Mouse (Mus musculus): Measurements from ENCODE around the gene Stpg4.

Stpg4 gene

GRCm38 (mm10) chr17:87446767-87447611 is 19.4 kb upstream of the Stpg4 start, which contains the start of gene Calm2:
Calm2 (minus strand) TSS chr17:87446935.
- DNase-seq (ENCODE audit: low spot score) = peak; percentile 95

DNA sequence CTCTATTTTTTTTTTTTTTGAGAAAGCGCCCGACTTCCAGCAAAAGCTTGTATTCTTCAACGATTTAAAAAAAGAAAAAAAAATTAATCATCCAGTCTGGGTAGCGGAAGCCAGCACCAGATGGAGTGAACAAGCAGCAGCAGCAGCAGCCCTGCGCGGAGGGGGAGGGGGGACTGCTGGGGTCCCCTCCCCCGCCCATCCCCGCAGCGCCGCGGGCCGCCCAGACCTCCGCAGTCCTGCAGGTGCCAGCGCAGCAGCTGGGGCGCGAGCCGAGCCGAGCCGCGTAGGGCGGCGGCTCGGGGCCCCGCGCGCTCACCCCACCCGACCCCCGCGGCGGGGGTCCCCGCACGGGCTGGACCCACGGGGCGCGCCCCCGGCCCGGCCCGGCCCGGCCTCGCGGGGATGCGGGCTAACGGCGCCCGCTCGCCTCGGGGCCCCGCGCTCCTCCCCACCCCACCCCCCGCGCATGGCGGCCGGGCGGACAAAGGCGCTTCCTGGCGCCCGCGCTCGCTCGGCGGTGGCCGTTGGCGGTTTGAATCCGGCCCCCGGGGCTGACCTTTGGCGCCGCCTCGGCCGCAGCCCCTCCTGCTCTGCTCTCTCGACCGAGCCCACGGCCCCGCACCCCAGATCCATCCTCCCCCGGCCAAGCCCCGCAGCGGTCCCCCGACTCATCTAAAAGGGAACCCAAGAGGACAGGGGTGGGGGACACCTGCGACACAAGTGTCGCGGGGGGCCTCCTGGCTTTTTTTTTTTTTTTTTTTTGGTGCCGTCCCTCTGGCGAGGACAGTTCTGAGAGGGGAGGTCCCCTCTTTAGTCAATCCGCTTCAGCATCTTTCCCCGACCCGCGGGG is 18.6 kb upstream of the Stpg4 start:
- peak; percentile 48 for DNase-seq (ENCODE audit: low spot score)

GRCm38 (mm10) chr17:87445337-87445916 is 17.9 kb upstream of the Stpg4 start:
- DNase-seq (ENCODE audit: low spot score) = no peak

DNA sequence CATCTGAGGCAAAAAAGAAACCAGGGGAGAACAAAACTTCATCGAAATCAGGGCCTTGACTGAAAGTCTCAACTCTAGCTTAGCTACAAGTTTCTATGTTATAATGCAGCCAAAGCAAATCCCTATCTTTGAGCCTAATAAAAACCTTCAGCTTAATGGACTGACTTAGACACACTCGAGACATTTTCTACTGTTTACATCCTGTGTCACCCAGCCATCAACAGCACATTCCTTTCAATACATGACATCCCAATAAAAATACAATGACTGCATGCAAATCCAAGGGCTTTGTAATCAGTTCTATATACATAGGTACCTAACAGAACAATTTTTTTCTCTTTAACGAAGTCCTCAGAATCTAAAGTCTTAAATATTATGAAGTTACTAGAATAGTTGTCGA is 17.2 kb upstream of the Stpg4 start:
- DNase-seq (ENCODE audit: low spot score) = no peak

- no peak for DNase-seq (ENCODE audit: low spot score)
Observed at GRCm38 (mm10) chr17:87441537-87441936, 14.0 kb upstream of the Stpg4 start.

- DNase-seq (ENCODE audit: low spot score) = no peak
Observed at GRCm38 (mm10) chr17:87439441-87439840, 11.9 kb upstream of the Stpg4 start.

GRCm38 (mm10) chr17:87433929-87434328 is 6.4 kb upstream of the Stpg4 start:
- DNase-seq (ENCODE audit: low spot score) = no peak

DNA sequence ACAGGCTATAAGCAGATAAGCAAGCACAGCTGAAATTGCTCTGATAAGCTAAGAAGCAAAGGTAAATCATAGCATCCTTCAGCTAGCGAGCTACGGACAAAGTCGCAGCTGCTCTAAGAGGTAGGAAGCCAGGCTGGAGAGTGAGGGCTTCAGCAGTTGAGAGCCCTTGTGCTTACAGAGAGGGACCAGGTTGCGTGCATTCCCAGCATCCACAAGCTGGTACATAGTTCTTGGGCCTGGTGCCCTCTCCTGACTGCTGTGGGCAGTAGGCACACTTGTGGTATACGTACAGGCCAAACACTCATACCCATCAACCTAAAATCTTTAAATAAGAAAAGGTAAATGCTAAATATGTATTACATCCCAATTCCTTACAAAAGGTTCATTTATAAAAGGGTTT is 5.2 kb upstream of the Stpg4 start:
- DNase-seq (ENCODE audit: low spot score) = no peak

DNA sequence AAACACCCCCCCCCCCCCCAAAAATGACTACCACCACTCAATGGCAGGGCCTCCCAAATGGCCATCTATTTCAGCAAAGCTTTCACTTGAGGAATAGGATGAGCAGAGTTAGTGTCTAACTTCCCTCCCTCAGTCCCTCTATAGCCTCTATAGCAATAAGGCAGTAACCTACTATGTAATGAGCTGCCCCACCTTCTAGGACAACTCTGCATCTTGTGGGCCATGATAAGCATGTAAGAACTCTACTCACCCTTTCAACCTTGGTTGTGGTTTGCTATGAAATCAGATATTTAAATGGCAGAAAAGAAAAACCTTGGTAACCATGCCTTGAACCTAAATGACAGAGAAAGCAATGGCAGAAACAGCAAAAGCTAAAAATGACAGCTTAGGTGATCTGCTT is 4.8 kb upstream of the Stpg4 start:
- no peak for DNase-seq (ENCODE audit: low spot score)

DNA sequence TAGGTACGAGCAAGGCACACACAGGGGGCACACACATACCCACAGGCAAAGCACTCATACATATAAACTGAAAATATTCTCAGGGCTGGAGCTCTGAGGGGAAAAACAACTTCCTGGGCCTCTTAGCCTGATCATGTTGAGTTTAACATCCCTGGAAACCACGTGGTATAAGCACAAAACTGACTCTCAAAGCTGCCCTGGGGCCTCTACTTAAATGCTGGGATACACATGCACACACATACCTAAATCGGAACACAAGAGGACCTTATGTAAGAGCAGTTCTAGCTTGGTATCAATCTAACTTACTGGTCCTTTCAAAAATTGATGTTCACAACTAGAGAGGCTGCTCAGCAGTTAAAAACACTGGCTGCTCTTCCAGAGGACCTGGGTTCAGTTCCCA is 1.9 kb upstream of the Stpg4 start:
- DNase-seq (ENCODE audit: low spot score) = no peak

- DNase-seq (ENCODE audit: low spot score) = no peak
Observed at GRCm38 (mm10) chr17:87418082-87418481, 9.5 kb downstream of the Stpg4 start.

DNA sequence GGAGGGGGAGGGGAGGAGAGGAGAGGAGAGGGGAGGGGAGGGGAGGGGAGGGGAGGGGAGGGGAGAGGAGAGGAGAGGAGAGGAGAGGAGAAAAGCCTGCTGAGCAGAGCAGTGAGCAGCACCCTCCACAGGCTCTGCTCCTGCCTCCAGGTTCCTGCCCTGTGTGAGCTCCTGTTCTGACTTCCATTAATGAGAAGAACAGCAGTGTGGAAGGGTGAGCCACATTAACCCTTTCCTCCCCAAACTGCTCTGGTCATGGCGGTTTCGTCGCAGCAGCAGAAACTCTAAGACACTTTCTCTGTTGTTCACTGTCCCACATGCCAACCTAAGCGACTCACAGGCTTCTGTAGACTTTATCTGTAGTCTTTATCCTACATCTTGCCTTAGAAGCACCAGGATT is 20.9 kb downstream of the Stpg4 start:
- no peak for DNase-seq (ENCODE audit: low spot score)

DNA sequence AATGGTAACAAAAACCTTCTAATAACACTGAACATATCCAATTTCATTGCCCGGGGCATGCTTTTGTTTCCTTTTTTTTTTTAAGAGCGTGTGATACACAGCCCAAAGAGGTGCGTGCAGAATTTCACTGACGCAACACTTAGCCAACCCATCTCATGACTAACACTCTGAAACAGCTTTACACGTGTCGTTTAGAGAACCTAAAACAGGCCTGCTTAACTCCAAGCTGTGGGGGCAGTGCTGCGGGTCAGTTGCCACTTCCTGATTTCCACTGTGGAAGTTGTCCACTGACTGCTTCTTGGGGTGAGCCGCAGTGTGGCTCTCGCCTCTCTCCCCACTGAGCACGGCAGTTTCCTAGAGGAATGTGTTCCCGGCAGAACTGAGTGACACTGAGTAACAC is 22.0 kb downstream of the Stpg4 start:
- no peak for DNase-seq (ENCODE audit: low spot score)

- no peak for DNase-seq (ENCODE audit: low spot score)
Observed at GRCm38 (mm10) chr17:87403462-87403861, 24.1 kb downstream of the Stpg4 start.

DNA sequence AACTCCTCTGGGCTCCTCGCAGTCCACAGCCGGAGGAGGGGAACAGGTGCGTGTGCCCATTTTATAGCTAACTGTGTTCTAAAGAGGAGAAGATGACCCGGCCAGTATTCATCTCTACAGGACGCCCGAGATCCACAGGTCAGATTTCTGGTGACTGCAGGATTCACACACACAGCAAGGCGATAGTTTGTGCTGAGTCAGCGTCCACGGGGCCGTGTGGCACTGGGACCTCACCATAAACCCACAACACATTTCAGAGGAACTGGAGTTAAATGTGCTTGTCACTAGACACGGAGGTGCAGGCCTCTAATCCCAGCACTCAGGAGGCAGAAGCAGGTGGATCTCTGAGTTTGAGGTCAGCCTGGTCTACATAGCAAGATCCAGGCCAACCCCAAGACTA is 25.1 kb downstream of the Stpg4 start:
- no peak for DNase-seq (ENCODE audit: low spot score)

DNA sequence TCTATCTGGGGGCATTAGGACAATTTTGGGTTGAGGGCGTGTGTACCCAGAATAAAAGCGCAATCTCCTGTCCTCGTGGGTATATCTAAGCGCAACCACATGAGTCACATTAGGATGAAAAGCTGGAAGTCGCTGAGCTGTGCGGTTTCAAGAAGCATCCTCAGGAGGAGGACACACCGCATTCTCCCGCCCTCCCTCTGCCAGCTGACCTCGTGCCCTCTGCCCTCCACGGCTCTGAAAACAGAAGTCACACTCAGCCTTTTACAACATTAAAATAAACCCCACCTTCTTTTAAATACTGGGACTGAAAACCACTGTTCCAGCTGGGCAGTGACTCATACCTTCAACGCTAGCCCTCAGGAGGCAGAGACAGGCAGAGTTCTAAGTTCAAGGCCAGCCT is 30.5 kb downstream of the Stpg4 start:
- DNase-seq (ENCODE audit: low spot score) = no peak

- no peak for DNase-seq (ENCODE audit: low spot score)
Observed at GRCm38 (mm10) chr17:87391242-87391641, 36.3 kb downstream of the Stpg4 start.

DNA sequence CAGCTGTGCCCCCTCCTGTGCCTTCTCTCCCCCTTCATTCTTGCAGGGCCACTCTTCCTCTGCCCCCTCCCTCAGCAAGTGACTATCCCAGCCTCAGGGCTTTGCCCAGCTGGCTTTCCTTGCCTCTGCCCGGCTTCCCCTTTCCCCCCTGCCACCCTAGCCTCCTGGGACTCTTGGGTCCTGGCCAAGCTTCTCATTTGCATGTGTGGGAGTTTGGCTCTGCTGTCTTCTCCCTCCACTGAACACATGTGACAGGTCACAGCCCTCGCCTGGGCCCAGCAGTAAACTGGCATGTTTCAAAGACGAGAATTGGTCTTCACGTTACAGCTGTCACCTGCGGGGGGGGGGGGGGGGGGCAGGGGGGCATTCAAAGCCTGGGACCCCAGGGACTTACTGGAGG is 40.5 kb downstream of the Stpg4 start:
- no peak for DNase-seq (ENCODE audit: low spot score)

- no peak for DNase-seq (ENCODE audit: low spot score)
Observed at GRCm38 (mm10) chr17:87385835-87386234, 41.7 kb downstream of the Stpg4 start.

DNA sequence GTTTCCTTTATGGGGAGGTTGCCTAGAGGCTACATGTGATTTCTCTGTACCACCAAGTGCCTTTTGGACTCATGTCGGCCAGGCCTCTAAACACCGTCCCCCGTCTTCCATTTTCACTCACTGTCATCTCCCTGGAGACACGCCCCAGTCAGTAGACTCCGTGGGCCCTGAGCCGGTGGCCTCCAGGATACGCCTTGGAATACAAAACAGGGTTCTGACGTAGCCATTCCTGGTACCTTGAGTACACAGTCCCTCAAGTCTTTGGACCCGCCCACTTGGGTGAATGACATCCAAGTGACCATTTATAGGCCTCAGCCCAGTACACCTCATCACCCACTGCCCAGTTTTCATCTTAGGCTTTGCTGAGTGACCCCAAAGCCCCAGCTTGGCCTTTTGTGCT is 46.9 kb downstream of the Stpg4 start:
- DNase-seq (ENCODE audit: low spot score) = no peak

- DNase-seq (ENCODE audit: low spot score) = no peak
Observed at GRCm38 (mm10) chr17:87379821-87380220, 47.7 kb downstream of the Stpg4 start.

DNA sequence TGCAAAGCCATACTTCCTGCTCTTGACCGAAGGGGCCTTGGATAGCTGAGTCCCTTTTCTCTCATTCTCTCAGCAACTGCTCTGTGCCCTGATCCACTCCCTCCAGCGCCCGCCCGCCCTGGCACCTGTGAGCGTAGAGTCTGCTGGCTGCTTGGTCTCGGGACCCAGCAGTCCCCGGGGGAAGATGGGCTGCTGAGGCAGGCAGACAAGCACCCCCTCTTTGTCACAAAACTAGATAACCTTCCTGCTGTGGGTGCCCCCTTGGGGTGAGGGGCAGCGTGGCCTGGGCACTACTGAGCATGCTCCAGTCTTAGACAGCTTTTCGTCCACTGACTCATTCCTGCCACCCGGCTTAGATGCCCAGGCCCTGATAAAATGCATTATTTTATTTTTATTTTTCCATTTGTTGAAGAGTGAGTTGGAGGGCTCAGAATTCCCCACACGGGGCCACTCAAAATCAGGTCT is 48.3 kb downstream of the Stpg4 start:
- no peak for DNase-seq (ENCODE audit: low spot score)

Measured in spleen, adult 12 weeks (tissue).